Mouse (Mus musculus): ENCODE measurements at regions not wholly inside any gene's neighbourhood (a gene's known extent, or its start where the extent isn't known, plus 50 kb on each side); places are given as distances from the start of the nearest gene placed in this dataset.

- in situ Hi-C loops (cut with MboI, MseI), result no loop called here
Observed at GRCm38 (mm10) chr3:47348451-47348850, 900.4 kb upstream of the Pabpc4l start.

- in situ Hi-C loops (cut with MboI, MseI), result no loop called here
Observed at GRCm38 (mm10) chr3:47316356-47317028, 868.5 kb upstream of the Pabpc4l start.

- in situ Hi-C loops (cut with MboI, MseI), result no loop called here
Observed at GRCm38 (mm10) chr3:47281783-47282182, 833.8 kb upstream of the Pabpc4l start.

- in situ Hi-C loops (cut with MboI, MseI), result no loop called here
Observed at GRCm38 (mm10) chr3:47280270-47280669, 832.3 kb upstream of the Pabpc4l start.

- in situ Hi-C loops (cut with MboI, MseI), result no loop called here
Observed at GRCm38 (mm10) chr3:47241030-47241429, 793.0 kb upstream of the Pabpc4l start.

DNA sequence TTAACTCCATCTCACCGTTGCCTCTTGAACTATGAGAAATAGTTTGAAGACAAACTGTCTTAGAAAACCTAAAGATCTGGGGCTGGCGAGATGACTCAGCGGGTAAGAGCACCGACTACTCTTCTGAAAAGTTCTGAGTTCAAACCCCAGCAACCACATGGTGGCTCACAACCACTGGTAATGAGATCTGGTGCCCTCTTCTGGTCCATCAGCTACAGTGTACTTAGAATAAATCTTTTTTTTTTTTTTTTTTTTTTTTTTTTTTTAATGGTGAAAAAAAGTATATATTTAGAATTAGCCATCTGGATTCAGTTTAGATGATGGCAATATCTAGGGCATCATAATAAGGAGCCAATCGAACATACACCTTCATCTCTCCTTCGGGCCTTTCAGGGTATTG lies 782.2 kb upstream of the Pabpc4l start:
- in situ Hi-C loops (cut with MboI, MseI), result no loop called here

DNA sequence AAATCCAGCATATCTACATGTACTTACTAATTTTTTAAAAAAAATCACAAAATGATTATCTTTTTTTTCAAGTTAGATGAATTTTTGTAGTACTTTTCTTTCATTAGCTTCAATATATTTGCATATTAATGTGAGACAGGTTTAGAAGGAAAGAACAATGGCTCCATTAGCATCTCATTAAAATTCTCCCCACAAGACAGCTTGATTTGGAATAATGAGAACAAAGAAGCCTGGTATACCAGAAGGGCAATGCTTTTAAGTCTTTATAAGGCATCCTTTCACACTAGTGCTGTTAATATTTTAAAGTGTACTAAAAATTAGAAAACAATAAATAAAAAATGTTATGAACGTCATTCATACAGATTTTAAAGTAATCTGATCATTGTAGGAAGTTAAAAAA lies 770.6 kb upstream of the Pabpc4l start:
- in situ Hi-C loops (cut with MboI, MseI), result no loop called here

DNA sequence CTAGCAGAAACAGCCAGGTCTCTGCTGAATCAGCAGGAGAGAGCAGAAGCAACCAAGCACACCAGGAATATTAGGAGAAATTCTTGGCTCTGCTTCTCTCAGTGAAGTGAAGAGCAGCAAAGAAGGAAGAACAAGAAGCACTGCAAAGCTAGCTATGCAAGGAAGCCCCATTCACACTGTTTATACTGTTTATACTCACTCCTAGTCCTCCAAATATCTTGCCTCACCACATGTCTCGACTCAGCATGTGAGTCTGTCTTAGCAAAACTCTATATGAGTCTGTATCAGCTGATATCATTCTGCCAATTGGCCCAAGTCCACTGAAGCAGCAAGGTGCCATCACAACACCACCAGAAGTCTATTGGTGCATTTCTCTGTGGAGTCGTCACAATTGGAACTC lies 765.1 kb upstream of the Pabpc4l start:
- in situ Hi-C loops (cut with MboI, MseI), result no loop called here

DNA sequence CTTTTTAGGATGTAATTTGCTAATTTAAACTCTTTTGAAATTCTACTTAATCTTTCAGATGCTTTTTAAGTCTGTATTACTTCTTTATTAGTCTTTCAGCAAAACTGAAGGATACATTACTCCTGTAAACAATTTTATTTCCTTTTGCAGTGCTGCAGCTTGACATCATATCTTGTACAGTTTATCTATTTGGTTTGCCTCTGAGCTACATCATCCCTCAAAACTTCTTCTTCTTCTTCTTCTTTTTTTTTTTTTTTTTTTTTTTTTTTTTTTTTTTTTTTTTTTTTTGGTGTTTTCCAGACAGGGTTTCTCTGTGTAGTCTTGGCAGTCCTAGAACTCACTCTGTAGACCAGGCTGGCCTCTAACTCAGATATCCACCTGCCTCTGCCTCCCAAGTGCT lies 749.6 kb upstream of the Pabpc4l start:
- in situ Hi-C loops (cut with MboI, MseI), result loop anchor here (10.0 kb wide), 1 partner anchor 1357 kb away; no protein-coding TSS in a partner anchor

DNA sequence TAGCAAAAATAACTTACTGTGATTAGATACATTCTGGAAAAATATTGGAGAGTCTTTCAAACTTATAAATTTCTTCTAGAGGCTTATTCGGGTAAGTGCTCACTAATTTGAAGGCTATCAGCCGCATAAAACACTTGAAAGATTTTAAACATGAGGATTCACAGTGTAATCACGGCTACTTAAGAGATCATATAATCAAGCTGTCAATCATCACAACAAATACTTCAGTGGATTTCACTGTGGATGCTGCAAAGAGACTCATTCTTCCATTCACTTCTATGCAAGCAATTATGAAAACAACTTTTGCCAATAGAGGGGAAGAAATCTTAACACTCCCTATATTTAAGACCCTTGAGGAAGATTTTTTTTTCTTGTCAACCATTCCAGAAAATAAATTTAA lies 736.2 kb upstream of the Pabpc4l start:
- in situ Hi-C loops (cut with MboI, MseI), result no loop called here

GRCm38 (mm10) chr3:47182762-47183161 lies 734.7 kb upstream of the Pabpc4l start:
- in situ Hi-C loops (cut with MboI, MseI), result no loop called here

GRCm38 (mm10) chr3:47180377-47180776 lies 732.4 kb upstream of the Pabpc4l start:
- in situ Hi-C loops (cut with MboI, MseI), result no loop called here
